Mouse (Mus musculus) spleen, adult 2 months (tissue): ENCODE data around the gene Csnk2a1. TPM values are rescaled to one million over a fixed set of nuclear protein-coding genes. Genes with fewer than 3 reads are reported as not detected.

Source experiments
- DNase-seq, 2 experiments: peaks; one replicate each; pipeline versions ENCODE4 v3.0.0 to v3.0.0-alpha.2; 2012 to 2021; ENCODE audit warnings: low spot score in 2 of 2, low read depth in 1 of 2
- H3K27ac ChIP-seq: fragments of 200-500 bp; 2 replicates; pipeline ENCODE4 v1.5.1; 2012; ENCODE audit warnings: low read length, inconsistent platforms; ENCODE audit not compliant: insufficient read depth
- H3K27me3 ChIP-seq: fragments of 200-500 bp; 2 replicates; pipeline ENCODE4 v1.6.1; 2012; ENCODE audit warnings: mild to moderate bottlenecking, moderate library complexity, low read length, inconsistent platforms; ENCODE audit not compliant: control insufficient read depth, insufficient read depth
- H3K36me3 ChIP-seq: fragments of 200-500 bp; 2 replicates; pipeline ENCODE4 v1.6.1; 2012; ENCODE audit warnings: mild to moderate bottlenecking, low read length, inconsistent platforms; ENCODE audit not compliant: control insufficient read depth, insufficient read depth
- H3K4me1 ChIP-seq: fragments of 200-500 bp; 2 replicates; pipeline ENCODE4 v1.6.1; 2011; ENCODE audit warnings: inconsistent platforms; ENCODE audit not compliant: control insufficient read depth, insufficient read depth, insufficient read length
- H3K4me3 ChIP-seq: fragments of 200-500 bp; 2 replicates; pipeline ENCODE4 v1.5.1; 2011; ENCODE audit warnings: mild to moderate bottlenecking, inconsistent platforms; ENCODE audit not compliant: insufficient read depth, insufficient read length; ENCODE audit errors: extremely low read depth
- CTCF ChIP-seq: fragments of 200-500 bp; IDR thresholded peaks from 2 replicates; pipeline ENCODE4 v1.5.1; 2011; ENCODE audit warnings: mild to moderate bottlenecking, inconsistent platforms; ENCODE audit not compliant: insufficient read depth, insufficient read length, insufficient replicate concordance; ENCODE audit errors: extremely low read depth
- POLR2A ChIP-seq: fragments of 200-500 bp; IDR thresholded peaks from 2 replicates; pipeline ENCODE4 v1.6.1; 2011; ENCODE audit warnings: low read depth, low read length, inconsistent platforms
- WGBS: fragments of 180-500 bp; shearing (Covaris S2); methylation state at CpG from one replicate; pipeline ENCODE4 v1.1.7; 2018; 5-methylcytosine and 5-hydroxymethylcytosine counted together
- polyA plus RNA-seq: library from polyadenylated mRNA; depleted of rRNA; stranded (reverse); fragments of >200 nt; gene quantifications from 2 replicates; pipeline ENCODE4 v1.2.3, GENCODE M21; 2012

Gene Csnk2a1
- polyA plus RNA-seq, 1 experiment, result 12.0 TPM

DNA sequence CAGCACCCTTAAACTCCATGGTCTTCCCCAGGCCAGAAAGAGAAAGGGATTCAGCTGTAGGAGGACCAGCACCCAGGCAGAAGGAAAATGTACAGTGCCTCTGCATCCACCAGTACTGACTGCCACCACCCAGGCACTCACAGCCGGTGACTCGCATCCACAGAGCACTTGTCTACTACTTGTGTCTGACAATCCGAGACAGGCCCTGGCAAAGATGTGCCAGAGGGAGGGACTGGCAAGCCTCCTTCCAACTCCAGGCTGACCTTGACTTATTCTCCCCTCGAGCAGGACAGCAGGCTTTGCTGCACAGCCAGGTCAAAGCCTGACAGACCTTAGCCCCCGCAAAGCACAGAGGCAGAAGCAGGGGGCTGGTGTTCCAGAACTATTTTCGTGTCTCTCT is 90.4 kb downstream of the Csnk2a1 start:
- no peak for DNase-seq
- no peak overlapping the region for H3K27ac ChIP-seq
- peaks cover 54% of the 10 kb centered on the region for H3K36me3 ChIP-seq
- H3K27me3 ChIP-seq, result no peaks in the 10 kb centered on the region
- 86% methylated on average over 6 of the region's 6 CpGs for WGBS
- TF ChIP-seq POLR2A, result no peak
- no peak for TF ChIP-seq CTCF
- H3K4me1 ChIP-seq, result no peaks in the 10 kb centered on the region
- no peak overlapping the region for H3K4me3 ChIP-seq

DNA sequence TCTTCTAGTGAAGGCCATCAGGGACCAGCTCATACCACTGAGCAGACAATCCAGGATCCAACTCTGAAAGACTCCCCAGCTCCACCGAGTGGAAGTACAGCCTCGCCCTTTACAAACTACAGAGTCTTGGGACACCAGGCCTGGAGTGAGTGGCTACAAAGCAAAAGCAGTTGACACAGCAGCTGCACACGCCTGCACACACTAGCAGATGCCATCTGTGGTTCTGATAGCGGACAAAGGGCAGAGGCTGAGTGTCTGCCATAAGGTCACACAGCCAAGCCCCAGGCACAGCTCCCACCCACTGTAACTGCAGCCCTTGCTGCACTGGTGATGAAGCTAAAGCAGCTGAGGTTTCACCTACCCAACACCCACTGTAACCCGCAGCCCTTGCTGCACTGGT is 94.9 kb downstream of the Csnk2a1 start:
- Histone ChIP-seq H3K27me3 (no peaks in the 10 kb centered on the region), H3K4me1 (no peaks in the 10 kb centered on the region), H3K4me3 (no peak overlapping the region), H3K36me3 (peaks cover 59% of the 10 kb centered on the region), H3K27ac (no peak overlapping the region)
- DNase-seq, result no peak
- TF ChIP-seq POLR2A (no peak), CTCF (no peak)
- WGBS, result 96% methylated on average over 5 of the region's 5 CpGs

DNA sequence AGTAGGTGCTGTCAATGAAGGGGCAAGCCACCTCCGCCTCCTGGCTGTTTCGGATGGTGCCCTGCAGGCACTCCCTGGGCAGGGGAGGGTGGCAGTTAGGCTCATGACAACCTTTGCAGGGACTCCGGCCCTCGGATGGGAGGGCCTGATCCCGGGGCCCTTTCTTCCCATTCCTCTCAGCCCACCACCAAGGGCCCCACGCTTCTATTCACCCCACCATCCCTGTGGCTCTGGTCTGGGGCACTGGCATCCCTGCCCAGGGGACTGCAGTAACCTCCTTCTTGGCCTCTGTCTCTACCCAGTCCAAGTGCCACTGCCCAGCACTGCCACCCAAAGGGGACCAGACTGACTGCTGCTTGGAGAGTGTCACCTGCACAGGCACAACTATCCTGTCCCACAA is 95.6 kb downstream of the Csnk2a1 start:
- no peak overlapping the region for H3K27ac ChIP-seq
- no peak overlapping the region for H3K4me3 ChIP-seq
- no peaks in the 10 kb centered on the region for H3K4me1 ChIP-seq
- peaks cover 56% of the 10 kb centered on the region for H3K36me3 ChIP-seq
- DNase-seq, result no peak
- 99% methylated on average over 6 of the region's 6 CpGs for WGBS
- TF ChIP-seq CTCF (no peak), POLR2A (no peak)
- H3K27me3 ChIP-seq, result no peaks in the 10 kb centered on the region

DNA sequence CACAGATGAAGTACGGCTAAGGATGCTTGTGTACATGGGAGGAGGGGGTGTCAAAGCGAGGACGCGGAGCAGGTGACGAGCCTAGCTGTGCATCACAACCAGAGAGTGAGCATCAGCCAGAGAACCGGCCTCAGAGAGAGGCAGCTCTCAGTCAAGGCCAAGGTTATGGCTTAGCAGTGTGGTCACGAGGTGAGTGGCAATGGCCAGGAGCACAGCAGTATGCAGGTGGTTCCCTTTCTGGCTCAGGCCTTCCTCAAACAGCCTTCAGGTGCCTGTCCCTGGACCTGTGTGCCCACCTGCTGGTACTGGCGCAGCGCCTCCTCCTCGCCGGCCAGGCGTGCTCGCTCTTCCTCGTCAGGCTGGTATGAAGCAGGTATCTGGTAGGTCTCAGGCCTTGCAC is 97.3 kb downstream of the Csnk2a1 start:
- 94% methylated on average over 14 of the region's 14 CpGs for WGBS
- H3K36me3 ChIP-seq, result peaks cover 47% of the 10 kb centered on the region
- no peaks in the 10 kb centered on the region for H3K27me3 ChIP-seq
- H3K4me1 ChIP-seq, result no peaks in the 10 kb centered on the region
- H3K27ac ChIP-seq, result no peak overlapping the region
- no peak for DNase-seq
- TF ChIP-seq POLR2A (no peak), CTCF (no peak)
- no peak overlapping the region for H3K4me3 ChIP-seq

DNA sequence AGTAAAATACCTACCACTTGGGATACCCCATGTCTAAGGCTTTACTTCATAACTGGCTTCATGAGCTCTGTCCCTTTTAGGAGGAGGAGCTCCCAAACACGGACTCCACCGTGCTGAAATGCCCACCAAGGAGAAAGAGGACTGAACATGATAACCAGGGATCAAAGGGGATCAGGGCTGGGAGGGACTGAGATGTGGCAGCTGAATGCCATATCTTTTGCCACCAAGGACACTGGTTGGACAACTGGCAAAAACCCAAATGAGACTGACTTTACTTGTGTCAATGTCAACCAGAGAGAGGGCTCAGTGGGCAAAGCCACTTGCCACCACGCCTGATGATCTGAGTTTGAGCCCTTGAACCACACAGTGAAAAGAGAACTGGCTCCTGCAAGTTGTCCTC is 98.2 kb downstream of the Csnk2a1 start:
- no peak for DNase-seq
- Histone ChIP-seq H3K36me3 (peaks cover 45% of the 10 kb centered on the region), H3K27ac (no peak overlapping the region), H3K4me1 (no peaks in the 10 kb centered on the region), H3K27me3 (no peaks in the 10 kb centered on the region), H3K4me3 (no peak overlapping the region)
- 88% methylated on average over 3 of the region's 3 CpGs for WGBS
- TF ChIP-seq CTCF (no peak), POLR2A (no peak)

DNA sequence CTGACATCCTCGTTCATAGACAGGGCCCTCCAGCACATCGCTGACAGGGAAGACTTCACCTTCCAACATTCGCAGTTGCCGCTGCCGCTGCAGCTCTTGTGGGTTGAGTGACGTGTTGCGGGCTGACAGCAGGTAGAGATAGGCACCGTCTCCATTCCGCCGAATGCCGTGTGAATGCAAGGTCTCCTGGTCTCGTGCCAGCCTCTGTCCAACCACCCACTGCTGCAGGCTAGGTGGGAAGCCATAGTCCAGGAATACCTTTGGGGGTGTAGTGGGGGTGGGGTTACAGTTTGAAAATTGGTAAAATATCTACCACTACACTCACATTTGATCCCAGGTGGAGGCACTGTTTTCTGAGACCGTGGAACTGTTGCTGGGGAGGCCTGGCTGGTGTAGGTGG is 99.5 kb downstream of the Csnk2a1 start:
- TF ChIP-seq CTCF (no peak), POLR2A (no peak)
- H3K36me3 ChIP-seq, result peaks cover 42% of the 10 kb centered on the region
- H3K27me3 ChIP-seq, result no peaks in the 10 kb centered on the region
- 96% methylated on average over 13 of the region's 13 CpGs for WGBS
- H3K4me1 ChIP-seq, result peaks cover 8% of the 10 kb centered on the region; the same call in 1 of the 2 replicates
- DNase-seq, result no peak
- H3K27ac ChIP-seq, result no peak overlapping the region
- no peak overlapping the region for H3K4me3 ChIP-seq

DNA sequence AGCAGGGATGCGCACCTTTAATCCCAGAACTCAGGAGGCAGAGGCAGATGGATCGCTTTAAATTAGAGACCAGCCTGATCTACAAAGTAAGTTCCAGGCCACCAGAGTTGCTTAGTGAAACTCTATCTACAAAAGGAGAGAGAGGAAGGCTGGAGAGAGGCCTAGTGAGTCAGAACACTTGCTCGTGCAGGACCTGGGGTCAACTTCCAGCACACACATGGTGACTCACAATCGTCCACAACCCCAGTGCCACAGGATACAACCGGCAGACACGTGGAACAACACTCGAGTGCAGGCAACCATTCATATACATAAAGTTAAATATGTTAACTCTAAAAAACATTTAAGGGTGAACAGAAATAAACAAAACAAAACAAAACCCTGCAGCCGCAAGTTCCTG is 100.0 kb downstream of the Csnk2a1 start:
- WGBS, result 92% methylated on average over 8 of the region's 8 CpGs
- H3K4me3 ChIP-seq, result no peak overlapping the region
- TF ChIP-seq POLR2A (no peak), CTCF (no peak)
- no peaks in the 10 kb centered on the region for H3K27me3 ChIP-seq
- H3K27ac ChIP-seq, result no peak overlapping the region
- peaks cover 39% of the 10 kb centered on the region for H3K36me3 ChIP-seq
- DNase-seq, result no peak
- H3K4me1 ChIP-seq, result peaks cover 11% of the 10 kb centered on the region; the same call in 1 of the 2 replicates
